Mouse (Mus musculus) ES-Bruce4 (cell line): ENCODE data around the gene Spata13. TPM values are rescaled to one million over a fixed set of nuclear protein-coding genes. Genes with fewer than 3 reads are reported as not detected.
A peak's percentile ranks its signal among the peaks of the same experiment; 100 is the strongest.

Experiments
- H3K27ac ChIP-seq: 2 replicates; pipeline ENCODE4 v1.5.1; 2012; ENCODE audit warnings: low read length, inconsistent platforms; ENCODE audit not compliant: insufficient read depth
- H3K27me3 ChIP-seq: 2 replicates; pipeline ENCODE4 v1.6.1; 2012; ENCODE audit warnings: mild to moderate bottlenecking, low read length, inconsistent platforms; ENCODE audit not compliant: control insufficient read depth, poor library complexity, insufficient read depth, severe bottlenecking
- H3K36me3 ChIP-seq: 2 replicates; pipeline ENCODE4 v1.6.1; 2012; ENCODE audit warnings: inconsistent platforms, mild to moderate bottlenecking, low read length, moderate library complexity; ENCODE audit not compliant: control insufficient read depth, poor library complexity, insufficient read depth, severe bottlenecking
- H3K4me1 ChIP-seq: one replicate; pipeline ENCODE4 v1.8.1; 2011; ENCODE audit warnings: low read length; ENCODE audit not compliant: control insufficient read depth, insufficient read depth
- H3K4me3 ChIP-seq: 2 replicates; pipeline ENCODE4 v1.5.1; 2011; ENCODE audit warnings: low read depth, mild to moderate bottlenecking, low read length
- H3K9ac ChIP-seq: 2 replicates; pipeline ENCODE4 v1.6.1; 2012; ENCODE audit warnings: low read depth, mild to moderate bottlenecking, inconsistent platforms; ENCODE audit not compliant: poor library complexity, severe bottlenecking
- H3K9me3 ChIP-seq: replicated peaks from 2 replicates; pipeline ENCODE4 v1.6.1; 2012; ENCODE audit warnings: mild to moderate bottlenecking, low read length, inconsistent platforms; ENCODE audit not compliant: control insufficient read depth, poor library complexity, insufficient read depth, severe bottlenecking
- CTCF ChIP-seq: IDR thresholded peaks from one replicate; pipeline ENCODE4 v1.8.1; 2011; ENCODE audit warnings: low read depth, low read length
- EP300 ChIP-seq: IDR thresholded peaks from 2 replicates; pipeline ENCODE4 v1.6.1; 2011; ENCODE audit warnings: low read depth, low read length; ENCODE audit not compliant: insufficient read depth
- POLR2A ChIP-seq: IDR thresholded peaks from one replicate; pipeline ENCODE4 v1.8.1; 2011; ENCODE audit warnings: low read length; ENCODE audit not compliant: insufficient read depth
- polyA plus RNA-seq: library from polyadenylated mRNA; stranded (reverse); fragments of >200 nt; gene quantifications from 2 replicates; pipeline ENCODE4 v1.2.4, GENCODE M21; 2011; ENCODE audit warnings: low read depth; ENCODE audit not compliant: missing spikeins, insufficient read depth, insufficient read length

The Spata13 gene
- polyA plus RNA-seq, 1 experiment, result 38.5 TPM

GRCm38 (mm10) chr14:60721304-60721703 is 87.5 kb downstream of the Spata13 start:
- H3K4me1 ChIP-seq, result peaks cover 7% of the 10 kb centered on the region
- no peak overlapping the region for H3K27ac ChIP-seq
- H3K9ac ChIP-seq, result no peak overlapping the region
- no peaks in the 10 kb centered on the region for H3K27me3 ChIP-seq
- TF ChIP-seq EP300 (no peak), POLR2A (no peak), CTCF (no peak)
- no peaks in the 10 kb centered on the region for H3K36me3 ChIP-seq
- no peak overlapping the region for H3K4me3 ChIP-seq
- no peaks in the 10 kb centered on the region for H3K9me3 ChIP-seq

GRCm38 (mm10) chr14:60721938-60722337 is 88.1 kb downstream of the Spata13 start:
- Histone ChIP-seq H3K9ac (no peak overlapping the region), H3K27ac (no peak overlapping the region), H3K9me3 (no peaks in the 10 kb centered on the region), H3K36me3 (no peaks in the 10 kb centered on the region), H3K4me3 (no peak overlapping the region), H3K27me3 (no peaks in the 10 kb centered on the region), H3K4me1 (peaks cover 9% of the 10 kb centered on the region)
- TF ChIP-seq POLR2A, result no peak
- TF ChIP-seq CTCF, result no peak
- TF ChIP-seq EP300, result no peak

DNA sequence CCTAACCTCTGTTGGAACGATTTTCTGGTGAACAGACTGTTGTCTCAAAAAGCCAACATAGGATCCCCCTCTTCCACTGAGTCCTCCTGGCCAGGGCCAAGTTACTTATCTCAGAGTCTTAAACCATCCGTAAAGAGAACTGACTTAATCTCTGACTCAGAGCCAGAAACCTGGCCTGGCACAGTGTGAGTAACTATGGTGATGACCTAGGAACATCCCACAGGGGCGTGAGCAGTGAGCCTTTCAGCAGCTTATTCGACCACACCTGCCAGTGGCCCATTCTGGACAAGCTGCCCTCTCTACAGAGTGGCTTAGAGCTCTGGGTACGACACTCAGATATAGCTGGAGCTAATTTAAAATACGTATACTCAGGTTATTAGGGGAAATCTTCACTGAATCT is 92.3 kb downstream of the Spata13 start:
- no peaks in the 10 kb centered on the region for H3K9me3 ChIP-seq
- no peak overlapping the region for H3K9ac ChIP-seq
- H3K36me3 ChIP-seq, result no peaks in the 10 kb centered on the region
- no peak for TF ChIP-seq EP300
- TF ChIP-seq POLR2A, result no peak
- no peak for TF ChIP-seq CTCF
- peaks cover 11% of the 10 kb centered on the region for H3K4me1 ChIP-seq
- H3K27ac ChIP-seq, result no peak overlapping the region
- no peaks in the 10 kb centered on the region for H3K27me3 ChIP-seq
- no peak overlapping the region for H3K4me3 ChIP-seq

DNA sequence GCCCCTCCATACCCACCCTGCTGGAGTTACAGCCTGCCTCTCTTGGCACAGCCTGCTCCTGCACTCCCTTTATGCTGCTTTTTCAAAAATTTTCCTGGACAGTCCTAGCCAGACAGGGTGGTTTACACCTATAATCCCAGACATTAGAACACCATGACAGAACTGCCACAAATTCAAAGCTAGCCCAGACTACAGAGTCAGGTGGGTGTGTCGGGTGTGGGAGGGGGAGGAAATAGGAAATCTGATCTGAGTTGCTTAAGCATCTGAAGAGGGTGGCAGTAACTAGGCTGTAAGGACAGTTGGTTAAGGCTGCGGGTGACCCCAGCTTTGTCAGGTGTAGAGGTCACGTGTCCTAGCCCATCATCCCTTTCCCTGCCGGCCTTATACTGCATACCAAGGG is 93.3 kb downstream of the Spata13 start:
- Histone ChIP-seq H3K9me3 (no peaks in the 10 kb centered on the region), H3K36me3 (no peaks in the 10 kb centered on the region), H3K4me3 (no peak overlapping the region), H3K4me1 (peaks cover 11% of the 10 kb centered on the region), H3K9ac (no peak overlapping the region), H3K27me3 (no peaks in the 10 kb centered on the region), H3K27ac (no peak overlapping the region; the same call in 1 of the 2 replicates)
- TF ChIP-seq POLR2A (no peak), EP300 (0 out of 2 replicates have a peak, but pooled peaks have one; percentile 16), CTCF (no peak)

DNA sequence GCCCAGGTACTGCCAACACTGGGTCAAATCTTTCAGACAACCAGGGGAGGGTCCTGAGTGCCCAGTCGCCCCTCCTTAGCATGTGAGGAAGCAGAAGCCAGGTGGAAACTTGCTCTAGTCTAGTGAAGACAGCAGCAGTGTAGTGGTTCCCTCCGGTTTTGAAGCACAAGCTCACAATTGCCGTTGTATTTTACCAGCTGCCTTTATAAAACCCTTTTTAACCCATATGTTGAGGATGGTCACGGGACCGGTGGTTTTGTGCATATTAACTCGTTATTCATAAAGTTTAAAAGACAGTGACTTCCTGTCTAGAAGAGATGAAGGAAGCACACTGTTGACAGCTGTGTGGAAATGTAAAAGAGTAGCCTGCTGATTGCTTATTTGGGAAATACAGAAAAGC is 98.3 kb downstream of the Spata13 start:
- Histone ChIP-seq H3K4me3 (no peak overlapping the region), H3K27ac (no peak overlapping the region), H3K4me1 (peaks cover 8% of the 10 kb centered on the region), H3K27me3 (no peaks in the 10 kb centered on the region), H3K9me3 (no peaks in the 10 kb centered on the region), H3K36me3 (no peaks in the 10 kb centered on the region), H3K9ac (no peak overlapping the region)
- TF ChIP-seq CTCF, result no peak
- no peak for TF ChIP-seq EP300
- TF ChIP-seq POLR2A, result no peak

GRCm38 (mm10) chr14:60732787-60733186 is 99.0 kb downstream of the Spata13 start:
- peaks cover 10% of the 10 kb centered on the region for H3K4me1 ChIP-seq
- no peak overlapping the region for H3K9ac ChIP-seq
- peak overlapping the region; percentile 28; the same call in 1 of the 2 replicates for H3K4me3 ChIP-seq
- H3K27ac ChIP-seq, result no peak overlapping the region
- no peaks in the 10 kb centered on the region for H3K36me3 ChIP-seq
- no peaks in the 10 kb centered on the region for H3K27me3 ChIP-seq
- no peak for TF ChIP-seq CTCF
- no peak for TF ChIP-seq POLR2A
- no peak for TF ChIP-seq EP300
- no peaks in the 10 kb centered on the region for H3K9me3 ChIP-seq
